Mouse (Mus musculus) activated CD4-positive, CD25-positive, alpha-beta regulatory T cell, adult 4 months (primary cell): ENCODE results near the gene Dydc1. TPM values are rescaled to one million over a fixed set of nuclear protein-coding genes. Genes with fewer than 3 reads are reported as not detected.

Source experiments
- ATAC-seq: one replicate; pipeline ENCODE4 v1.8.0; 2017
- polyA plus RNA-seq, 2 experiments: library from polyadenylated mRNA; unstranded; fragments of 100-300 nt; shearing (Covaris generic); gene quantifications; one replicate each; pipeline ENCODE4 v1.2.1; 2017

Gene Dydc1
- polyA plus RNA-seq, 2 experiments from 2014 or later: not detected

DNA sequence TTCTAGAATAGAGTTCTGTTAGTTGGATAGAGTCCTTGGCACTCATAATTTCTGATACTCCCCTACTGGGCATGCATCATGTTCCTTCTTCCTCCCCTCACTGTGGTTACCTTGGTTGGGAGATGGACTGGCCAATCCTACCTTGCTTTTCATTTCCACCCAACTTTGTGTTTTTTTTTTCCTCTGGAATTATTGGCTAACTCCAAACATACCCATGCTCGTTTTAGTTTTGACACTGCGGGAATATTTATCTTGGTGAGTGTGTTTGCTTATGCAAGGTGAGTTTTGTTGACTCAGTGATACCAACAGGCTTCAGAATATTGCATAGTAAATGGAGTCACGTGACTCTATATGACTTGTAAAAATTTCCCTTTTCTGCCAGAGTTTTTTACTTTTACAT, 28.0 kb downstream of the Dydc1 start:
- ATAC-seq: no peak

GRCm38 (mm10) chr14:41101242-41101641, 28.5 kb downstream of the Dydc1 start:
- ATAC-seq: no peak

DNA sequence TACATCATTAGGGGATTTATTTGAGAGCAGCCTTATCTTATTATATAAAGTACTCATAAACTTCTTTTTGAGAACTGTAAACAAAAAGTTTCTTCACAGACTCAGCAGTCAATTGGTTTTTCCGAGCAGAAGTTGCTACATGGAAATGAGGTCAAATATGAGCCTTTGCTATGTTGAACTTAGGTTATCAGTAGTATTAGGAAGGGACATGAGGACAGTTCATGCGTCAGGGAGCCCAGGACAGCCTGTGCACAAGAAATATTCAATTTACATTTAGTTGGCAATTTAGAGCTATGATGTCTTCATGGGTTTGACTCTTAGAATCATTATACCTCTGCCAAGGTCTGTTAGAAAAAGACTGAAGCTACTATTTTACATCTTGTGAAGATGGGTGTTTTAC, 29.6 kb downstream of the Dydc1 start:
- ATAC-seq: no peak

DNA sequence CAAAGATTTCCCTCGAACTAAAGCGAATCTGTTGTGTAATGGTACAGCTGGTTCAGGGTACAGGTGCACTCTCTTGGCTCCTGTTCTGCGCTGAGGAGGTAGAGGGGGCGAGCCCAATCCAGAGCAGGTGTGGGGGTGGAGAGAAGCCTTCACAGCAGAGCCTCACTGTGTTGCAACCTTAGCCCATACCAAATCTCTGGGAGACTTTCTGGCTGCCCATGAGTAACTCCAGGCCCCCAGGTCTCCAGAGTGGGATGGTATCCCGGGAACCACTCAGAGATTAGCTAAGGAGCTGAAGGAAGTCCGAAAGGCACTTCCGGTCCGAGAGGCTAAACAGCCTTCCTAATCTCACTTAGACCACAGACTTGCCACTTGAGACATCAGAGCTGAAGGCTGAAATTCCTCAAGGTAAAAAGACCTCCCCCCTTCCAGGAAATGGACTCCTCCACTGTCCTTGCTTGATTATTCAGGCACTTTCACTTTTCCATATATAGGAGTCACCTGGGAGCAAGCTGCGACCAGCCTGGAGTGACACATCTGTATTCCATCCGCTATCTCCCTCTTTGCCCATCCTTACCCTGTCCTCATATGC, 32.2 kb downstream of the Dydc1 start, which contains the start of gene Mat1a:
Mat1a (plus strand) TSS at position 183 of the 592 bp plus-strand sequence.
- no peak for ATAC-seq

GRCm38 (mm10) chr14:41111031-41111668, 38.4 kb downstream of the Dydc1 start:
- ATAC-seq: no peak

GRCm38 (mm10) chr14:41112944-41113343, 40.2 kb downstream of the Dydc1 start:
- no peak for ATAC-seq

DNA sequence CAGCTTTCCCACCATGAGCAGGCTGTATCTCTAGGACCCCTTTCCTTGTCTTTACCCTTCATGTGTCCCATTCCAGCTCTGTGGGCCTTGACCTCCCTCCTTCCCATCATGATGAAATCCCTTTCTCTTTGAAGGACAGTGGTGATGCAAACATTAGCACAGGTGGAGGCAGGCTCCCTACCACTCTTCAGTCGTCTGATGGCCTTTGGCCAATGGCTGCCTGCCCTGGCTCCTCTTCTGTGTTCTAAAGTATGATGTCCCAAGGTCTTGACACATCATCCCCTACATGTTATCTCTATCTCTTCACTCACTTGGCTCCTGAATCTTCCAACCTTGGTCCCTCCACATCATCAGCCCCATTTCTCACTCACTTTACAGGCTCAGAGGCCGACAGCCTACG, 43.6 kb downstream of the Dydc1 start:
- no peak for ATAC-seq

DNA sequence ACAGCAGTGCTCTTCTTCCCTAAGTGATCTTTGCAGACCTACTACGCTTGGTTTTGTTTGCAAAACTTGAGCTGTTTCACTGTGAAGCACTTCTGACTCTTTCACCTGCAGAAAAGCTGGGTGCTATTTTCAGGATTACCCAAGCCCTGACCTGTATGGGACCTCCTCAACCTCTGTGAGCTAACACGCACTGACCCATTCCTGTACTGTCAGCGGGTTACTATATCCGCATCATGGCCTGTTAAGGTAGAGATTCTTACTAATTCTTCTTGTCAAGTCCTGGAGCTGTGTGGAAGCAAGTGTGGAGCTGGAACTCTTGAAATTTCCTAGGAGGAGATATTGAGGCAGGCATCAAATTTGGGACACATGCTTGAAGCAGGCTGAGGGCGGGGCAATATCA, 52.0 kb downstream of the Dydc1 start:
- no peak for ATAC-seq

GRCm38 (mm10) chr14:41127997-41128396, 55.3 kb downstream of the Dydc1 start:
- ATAC-seq: no peak

- ATAC-seq: no peak
Measured at GRCm38 (mm10) chr14:41131540-41131939, 58.8 kb downstream of the Dydc1 start, which contains the start of gene Sftpa1. TSS of gene Sftpa1 (plus strand) at chr14:41131782.

- no peak for ATAC-seq
Measured at GRCm38 (mm10) chr14:41137006-41137405, 64.3 kb downstream of the Dydc1 start.

GRCm38 (mm10) chr14:41140686-41141085, 68.0 kb downstream of the Dydc1 start:
- no peak for ATAC-seq

Other genes starting within 250 kb of the Dydc1 start
- not detected for gene Sh2d4b, start 179.6 kb upstream of the Dydc1 start, polyA plus RNA-seq
- gene Tspan14, start 106.1 kb upstream of the Dydc1 start, polyA plus RNA-seq: 10 to 100 TPM; 56.8 to 58.3 TPM
- 1 to 10 TPM; 8.5 to 9.2 TPM for gene Fam213a, start 59.1 kb upstream of the Dydc1 start, polyA plus RNA-seq
- not detected for gene Dydc2, start 3.7 kb upstream of the Dydc1 start, polyA plus RNA-seq
- not detected for gene Mat1a, start 32.1 kb downstream of the Dydc1 start, polyA plus RNA-seq
- gene Sftpa1, start 58.9 kb downstream of the Dydc1 start, polyA plus RNA-seq: not detected
- gene Mbl1, start 78.5 kb downstream of the Dydc1 start, polyA plus RNA-seq: not detected
- gene Sftpd, start 112.2 kb downstream of the Dydc1 start, polyA plus RNA-seq: not detected
- not detected for gene Gm2832, start 205.9 kb downstream of the Dydc1 start, polyA plus RNA-seq